Mouse (Mus musculus) gastrocnemius, adult 2 months (tissue): ENCODE measurements at regions not wholly inside any gene's neighbourhood (a gene's known extent, or its start where the extent isn't known, plus 50 kb on each side); places are given as distances from the start of the nearest gene placed in this dataset.
"Not testable (repeated sequence)": the region's sequence is repeated elsewhere in the genome, so short reads cannot be mapped to it uniquely, and the experiment has no call there.

Source experiments
- DNase-seq: peaks from one replicate; pipeline ENCODE4 v3.0.0; 2022
- H3K27ac ChIP-seq: fragments of 200-600 bp; 2 replicates; pipeline ENCODE4 v1.8.1; 2022; ENCODE audit warnings: mild to moderate bottlenecking
- H3K4me3 ChIP-seq: fragments of 200-600 bp; 2 replicates; pipeline ENCODE4 v1.8.1; 2022; ENCODE audit warnings: mild to moderate bottlenecking, moderate library complexity
- CTCF ChIP-seq: fragments of 200-600 bp; IDR thresholded peaks from 2 replicates; pipeline ENCODE4 v1.8.1; 2022; ENCODE audit warnings: antibody characterized with exemption, mild to moderate bottlenecking, moderate library complexity
- intact Hi-C: fragments of 180-260 bp; cut with DNase I; formaldehyde crosslinking; loops from one replicate; pipeline ENCODE4 v1.15.1; 2025

DNA sequence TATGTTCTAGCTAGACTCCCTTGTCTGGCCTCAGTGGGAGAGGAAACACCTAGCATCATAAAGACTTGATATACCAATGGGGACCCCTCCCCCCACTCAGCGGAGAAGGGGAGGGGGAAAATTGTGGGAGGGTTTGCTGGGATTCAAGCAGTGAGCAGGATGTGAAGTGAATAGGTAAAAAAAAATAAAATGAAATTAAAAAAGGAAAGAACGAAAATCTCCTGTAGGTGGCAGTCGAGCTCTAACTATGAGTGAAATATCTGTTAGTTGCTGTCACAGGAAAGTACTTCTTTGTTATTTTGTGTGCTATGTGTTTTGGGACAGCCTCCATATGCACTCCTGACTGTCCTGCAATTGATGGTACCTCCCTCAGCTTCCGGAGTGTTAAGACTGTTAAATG is 138.6 kb downstream of the AI429214 start:
- no peak for DNase-seq
- intact Hi-C loops, result no loop called here
- peak; percentile 18; the same call in 1 of the 2 replicates for TF ChIP-seq CTCF
- Histone ChIP-seq H3K27ac (no peak overlapping the region), H3K4me3 (no peak overlapping the region)

DNA sequence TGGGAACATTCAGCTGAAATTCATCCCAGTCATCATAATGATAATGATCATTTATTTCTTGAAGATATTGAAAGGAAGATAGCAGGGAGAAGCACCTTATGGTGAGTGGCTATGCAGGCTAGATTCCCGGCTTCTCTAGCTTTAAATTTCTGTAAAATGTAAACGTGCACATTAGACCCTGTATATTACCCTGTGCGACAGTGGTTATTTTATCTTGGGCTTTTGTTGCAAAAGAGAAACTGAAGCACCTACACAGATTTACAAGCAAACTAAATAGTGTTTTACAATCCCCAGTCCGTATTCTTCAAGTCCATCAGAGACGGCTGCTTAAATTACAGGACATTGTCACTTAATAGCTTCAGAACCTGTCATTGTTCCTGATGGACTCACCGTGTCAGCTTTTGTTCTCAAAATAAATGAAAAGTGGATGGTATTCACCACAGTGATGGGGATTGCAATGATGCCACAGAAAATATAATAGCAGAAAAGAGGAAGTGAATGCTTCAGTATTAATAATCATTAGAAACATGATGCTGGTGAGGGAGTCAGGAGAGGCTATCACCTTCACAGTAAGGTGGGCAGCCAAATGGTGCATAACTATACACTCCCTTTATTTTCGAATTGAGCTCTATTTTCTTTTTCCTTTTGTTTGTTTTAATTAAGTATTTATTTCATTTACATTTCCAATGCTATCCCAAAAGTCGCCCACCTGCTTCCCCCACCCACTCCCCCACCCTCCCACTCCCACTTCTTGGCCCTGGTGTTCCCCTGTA is 141.0 kb downstream of the AI429214 start:
- TF ChIP-seq CTCF, result no peak
- intact Hi-C loops, result no loop called here
- no peak for DNase-seq
- Histone ChIP-seq H3K4me3 (no peak overlapping the region), H3K27ac (no peak overlapping the region)

- Histone ChIP-seq H3K4me3 (no peak overlapping the region), H3K27ac (no peak overlapping the region)
- intact Hi-C loops, result no loop called here
- no peak for DNase-seq
- no peak for TF ChIP-seq CTCF
Measured at GRCm38 (mm10) chr8:37150286-37150685, 156.9 kb downstream of the AI429214 start.

- intact Hi-C loops, result no loop called here
- Histone ChIP-seq H3K27ac (no peak overlapping the region), H3K4me3 (no peak overlapping the region)
- TF ChIP-seq CTCF, result no peak
- no peak for DNase-seq
Measured at GRCm38 (mm10) chr8:37154361-37154760, 161.0 kb downstream of the AI429214 start.

DNA sequence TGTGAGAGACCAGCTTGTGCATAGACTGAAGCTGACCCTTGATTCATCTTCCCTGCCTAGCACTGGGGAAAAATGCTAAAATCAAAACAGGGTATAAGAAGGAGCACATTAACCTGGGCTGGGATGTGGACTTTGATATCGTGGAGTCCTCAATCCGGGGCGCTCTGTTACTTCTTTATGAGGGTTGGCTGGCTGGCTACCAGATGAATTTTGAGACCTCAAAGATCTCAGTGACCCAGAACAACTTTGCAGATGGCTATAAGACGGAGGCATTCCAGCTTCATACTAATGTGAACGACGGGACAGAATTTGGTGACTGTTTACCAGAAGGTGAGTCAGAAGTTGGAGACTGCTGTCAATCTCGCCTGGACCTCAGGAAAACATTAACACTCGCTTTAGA is 161.5 kb downstream of the AI429214 start:
- no peak for TF ChIP-seq CTCF
- Histone ChIP-seq H3K4me3 (no peak overlapping the region), H3K27ac (no peak overlapping the region)
- DNase-seq, result no peak
- intact Hi-C loops, result no loop called here

DNA sequence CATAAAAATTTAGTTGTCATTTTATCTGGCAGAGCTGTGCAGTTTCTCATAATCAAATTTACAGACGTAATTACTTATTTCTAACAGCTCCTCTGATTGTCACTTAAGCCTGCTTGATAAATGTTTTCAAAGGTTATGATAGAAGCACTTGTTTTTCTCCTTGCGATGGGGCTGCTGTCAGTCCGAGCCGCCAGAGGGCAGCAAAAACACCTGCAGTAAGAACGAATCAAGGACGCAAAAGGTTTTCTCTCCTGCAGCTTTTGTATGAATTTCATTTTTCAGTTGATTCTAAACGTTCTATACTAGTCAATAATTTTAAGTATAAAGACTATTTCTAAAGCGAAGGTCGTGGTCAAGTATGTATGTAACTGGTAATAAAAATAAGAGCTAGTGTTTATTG is 166.1 kb downstream of the AI429214 start:
- intact Hi-C loops, result no loop called here
- peak; percentile 33 for DNase-seq
- peak; percentile 69 for TF ChIP-seq CTCF
- Histone ChIP-seq H3K27ac (no peak overlapping the region), H3K4me3 (no peak overlapping the region)

DNA sequence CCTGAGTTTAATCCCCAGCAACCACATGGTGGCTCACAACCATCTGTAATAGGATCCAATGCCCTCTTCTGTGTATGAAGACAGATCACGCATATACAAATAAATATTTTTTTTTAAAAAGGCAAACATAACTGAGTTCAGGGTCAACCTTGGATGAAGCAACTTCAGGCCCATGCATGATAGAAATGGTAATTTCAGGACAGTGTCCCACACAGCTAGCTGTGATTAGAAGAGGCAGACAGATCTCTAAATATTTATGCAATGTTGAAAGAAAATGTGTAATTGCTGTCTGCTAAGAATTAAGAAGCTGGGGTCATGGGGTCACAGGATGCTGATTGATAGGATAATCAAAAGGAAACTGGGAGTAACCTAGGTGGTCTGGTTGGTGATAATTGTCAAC is 203.5 kb downstream of the AI429214 start:
- no peak for TF ChIP-seq CTCF
- Histone ChIP-seq H3K4me3 (no peak overlapping the region), H3K27ac (no peak overlapping the region)
- DNase-seq, result no peak
- intact Hi-C loops, result no loop called here

GRCm38 (mm10) chr8:37215894-37216293 is 222.5 kb downstream of the AI429214 start:
- TF ChIP-seq CTCF, result no peak
- intact Hi-C loops, result no loop called here

DNA sequence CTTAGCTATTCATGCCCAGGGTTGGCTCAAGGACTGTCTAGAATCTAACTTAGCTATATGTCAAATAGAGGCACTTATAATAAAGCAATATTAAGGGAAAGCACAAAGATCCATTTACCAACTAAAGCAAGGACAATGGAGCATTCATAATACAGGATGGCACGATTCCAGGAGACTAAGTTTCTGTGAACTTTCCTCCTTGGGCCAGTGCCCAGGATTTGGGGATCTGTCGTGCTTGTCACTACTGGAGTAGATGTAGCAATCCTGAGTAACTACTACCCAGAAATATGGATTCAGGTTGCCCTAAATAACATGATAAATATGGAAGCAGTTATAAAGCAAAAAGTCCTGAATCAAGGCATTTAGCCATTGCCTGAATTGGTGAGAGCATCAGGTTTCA is 233.7 kb downstream of the AI429214 start:
- H3K27ac ChIP-seq, result no peak overlapping the region
- DNase-seq, result no peak
- no peak overlapping the region for H3K4me3 ChIP-seq
- TF ChIP-seq CTCF, result no peak
- intact Hi-C loops, result no loop called here

More at GRCm38 (mm10) chr8:37215894-37216293, 222.5 kb downstream of the AI429214 start:
- no peak overlapping the region for H3K27ac ChIP-seq
- no peak for DNase-seq
- H3K4me3 ChIP-seq, result no peak overlapping the region

DNA sequence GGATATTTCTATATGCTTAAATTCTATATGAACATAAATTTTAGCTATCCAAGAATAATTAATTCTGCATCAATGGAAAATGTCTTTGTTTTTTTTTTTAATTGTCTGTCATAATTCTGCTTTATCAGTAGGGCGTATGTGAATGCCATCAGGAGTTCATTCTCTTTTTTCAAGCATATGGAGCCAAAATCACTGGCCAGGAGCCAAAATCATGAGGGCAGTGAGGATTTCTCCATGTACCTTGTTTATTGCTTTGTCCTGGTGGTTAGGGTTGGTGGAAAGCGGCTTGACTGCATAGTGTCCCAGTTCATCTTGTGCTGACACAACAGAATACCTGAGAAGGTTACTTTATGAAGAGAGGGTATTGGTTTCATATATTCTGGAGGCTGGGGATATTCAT is 243.9 kb downstream of the AI429214 start:
- no peak overlapping the region for H3K4me3 ChIP-seq
- H3K27ac ChIP-seq, result no peak overlapping the region
- intact Hi-C loops, result no loop called here
- DNase-seq, result no peak
- TF ChIP-seq CTCF, result no peak

DNA sequence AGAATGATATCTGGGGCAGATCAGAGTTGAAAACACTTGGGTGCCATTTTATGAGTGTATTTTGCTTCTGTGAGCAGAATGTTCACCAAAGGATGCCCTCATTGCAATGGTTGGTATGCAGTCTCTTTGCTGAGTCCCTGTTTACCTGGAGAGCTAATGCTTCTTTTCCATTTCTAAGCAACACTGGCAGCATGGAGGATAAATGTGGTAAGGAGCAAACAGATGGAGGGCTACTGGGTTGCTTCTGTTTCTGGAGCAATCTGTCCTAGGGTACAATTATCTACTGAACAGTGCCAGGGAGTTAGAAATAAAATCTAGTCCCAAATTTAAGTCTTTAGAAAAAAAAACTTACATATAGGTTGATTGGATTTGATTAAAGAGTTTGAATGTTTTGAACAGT is 245.9 kb downstream of the AI429214 start:
- Histone ChIP-seq H3K4me3 (no peak overlapping the region), H3K27ac (no peak overlapping the region)
- no peak for TF ChIP-seq CTCF
- DNase-seq, result no peak
- intact Hi-C loops, result no loop called here

DNA sequence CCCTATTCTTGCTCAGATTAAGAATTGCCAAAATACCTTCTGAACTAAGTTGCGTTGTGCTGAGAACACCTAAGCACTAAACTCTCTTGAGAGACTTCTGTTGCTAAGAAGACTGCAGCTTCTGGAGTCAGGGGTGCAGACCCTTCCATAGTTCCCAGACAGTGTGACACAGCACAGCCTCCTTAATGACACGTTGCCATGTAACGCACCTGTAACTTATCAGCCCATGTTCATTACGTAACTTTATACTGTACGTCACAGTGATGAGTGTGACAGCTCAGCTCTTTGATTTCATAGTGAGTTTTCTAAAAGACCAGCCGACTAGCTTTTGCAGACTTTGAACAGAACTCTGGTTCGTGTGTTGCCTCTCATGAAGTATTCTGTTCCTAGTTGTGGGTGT is 257.8 kb downstream of the AI429214 start:
- H3K4me3 ChIP-seq, DNase-seq, intact Hi-C loops, H3K27ac ChIP-seq: not testable (repeated sequence)

GRCm38 (mm10) chr8:37291069-37291850 is 297.9 kb downstream of the AI429214 start:
- no peak overlapping the region for H3K4me3 ChIP-seq
- no peak for TF ChIP-seq CTCF
- H3K27ac ChIP-seq, result no peak overlapping the region
- intact Hi-C loops, result no loop called here
- no peak for DNase-seq
